Mouse (Mus musculus) spleen, adult 2 months (tissue): ENCODE data around the gene Trim56.

Source experiments
- CTCF ChIP-seq: fragments of 200-500 bp; IDR thresholded peaks from 2 replicates; pipeline ENCODE4 v1.5.1; 2011; ENCODE audit warnings: mild to moderate bottlenecking, inconsistent platforms; ENCODE audit not compliant: insufficient read depth, insufficient read length, insufficient replicate concordance; ENCODE audit errors: extremely low read depth
- POLR2A ChIP-seq: fragments of 200-500 bp; IDR thresholded peaks from 2 replicates; pipeline ENCODE4 v1.6.1; 2011; ENCODE audit warnings: low read depth, low read length, inconsistent platforms

DNA sequence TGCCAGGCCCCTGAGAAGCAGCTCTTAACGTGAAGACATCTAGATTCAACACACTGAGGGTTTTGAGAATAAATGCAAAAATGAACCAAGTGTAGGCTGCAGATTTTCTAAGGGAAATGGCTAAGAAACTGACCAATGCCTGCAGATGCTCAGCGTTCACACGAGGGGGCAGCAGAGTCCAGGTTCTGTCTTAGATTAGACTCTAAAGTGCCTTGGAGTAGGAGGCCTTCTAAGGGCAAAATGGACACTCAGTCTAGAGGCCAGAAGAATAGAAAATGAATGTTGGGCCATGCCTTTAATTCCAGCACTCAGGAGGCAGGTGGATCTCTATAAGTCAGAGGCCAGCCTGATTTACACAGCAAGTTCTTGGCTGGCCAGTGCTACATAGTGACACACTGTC, 15.5 kb upstream of the Trim56 start:
- TF ChIP-seq CTCF: peak; percentile 80; the same call in 1 of the 2 replicates
- TF ChIP-seq POLR2A: no peak
